In genomic region chr13:37462049-37462702, GRCm38 (mm10) we compare ENCODE assay signal across 9 mouse cellular contexts.
DNase-seq lines count a peak whose midpoint lies in the region; ATAC-seq and TF ChIP-seq lines count a peak whose summit lies in the region.
"Had no signal": no experiment of that assay in that cellular context is flagged by ENCODE, and none has a peak within 500 bp of the region (broad histone marks: within the 10 kb centered on the region; RNA-seq: fewer than 3 reads in every experiment).

No protein-coding gene starts in this region.

- no peak overlapping the region for H3K4me2 ChIP-seq in heart, embryonic 15.5 days
- H3K4me2 ChIP-seq in heart, postnatal 0 days (ENCODE audit: low read depth, low read length), result no peak overlapping the region
- H3K4me2 ChIP-seq: forebrain, embryonic 12.5 days had no signal

- no peak overlapping the region for H3K9ac ChIP-seq in heart, embryonic 15.5 days
- no peak overlapping the region for H3K9ac ChIP-seq in heart, postnatal 0 days (replicated peaks; ENCODE audit: low read depth, low read length)
- H3K9ac ChIP-seq: forebrain, embryonic 12.5 days had no signal

- no peak for ATAC-seq in heart, embryonic 15.5 days (replicated peaks; ENCODE audit: insufficient number of reproducible peaks, insufficient read depth, low FRiP score, low read depth)
- ATAC-seq in heart, postnatal 0 days (ENCODE audit: insufficient read depth, low read depth), result no peak
- no peak for ATAC-seq in cerebellum, adult (ENCODE audit: insufficient number of reproducible peaks, low FRiP score, low TSS enrichment)

- no peak for DNase-seq in heart, adult 8-10 months (ENCODE audit: low spot score)
- peak; percentile 82 for DNase-seq in adrenal gland, postnatal 10 days
- DNase-seq in heart, postnatal 0 days (ENCODE audit: low spot score), result no peak
- peak; percentile 73 to 86 for DNase-seq in lung, postnatal 4 days
- no peak for DNase-seq in right cerebral cortex, postnatal 4 days
- DNase-seq in layer of hippocampus, adult 18-20 months (ENCODE audit: low spot score in 2 of 2), result no peak

- TF ChIP-seq CTCF in heart, postnatal 0 days (IDR thresholded peaks at IDR 0.05; ENCODE audit: low read depth), result no peak

- TF ChIP-seq EP300 in heart, postnatal 0 days (IDR thresholded peaks at IDR 0.05; ENCODE audit: low read depth), result no peak

- no peaks in the 10 kb centered on the region for H3K36me3 ChIP-seq in heart, embryonic 15.5 days
- H3K36me3 ChIP-seq in heart, postnatal 0 days (replicated peaks; ENCODE audit: control insufficient read depth, insufficient read depth, low read length), result no peaks in the 10 kb centered on the region
- H3K36me3 ChIP-seq: forebrain, embryonic 12.5 days had no signal

- H3K27ac ChIP-seq in heart, embryonic 15.5 days, result peak overlapping the region; percentile 86
- H3K27ac ChIP-seq in heart, postnatal 0 days (ENCODE audit: low read depth), result peak overlapping the region; percentile 91
- H3K27ac ChIP-seq: forebrain, embryonic 12.5 days had no signal

- 84% methylated on average over 12 of the region's 12 CpGs for WGBS in heart, embryonic 15.5 days
- 78% methylated on average over 12 of the region's 12 CpGs for WGBS in heart, postnatal 0 days

- H3K27me3 ChIP-seq in heart, embryonic 15.5 days, result no peaks in the 10 kb centered on the region
- H3K27me3 ChIP-seq in heart, postnatal 0 days (ENCODE audit: control insufficient read depth, insufficient read depth, low read length), result no peaks in the 10 kb centered on the region

- H3K9me3 ChIP-seq in heart, embryonic 15.5 days (replicated peaks), result no peaks in the 10 kb centered on the region
- no peaks in the 10 kb centered on the region for H3K9me3 ChIP-seq in heart, postnatal 0 days (replicated peaks; ENCODE audit: control insufficient read depth, low read length)
- H3K9me3 ChIP-seq: forebrain, embryonic 12.5 days had no signal

- H3K4me3 ChIP-seq in heart, embryonic 15.5 days, result no peak overlapping the region
- no peak overlapping the region for H3K4me3 ChIP-seq in heart, postnatal 0 days (ENCODE audit: low read depth, low read length)
- H3K4me3 ChIP-seq: forebrain, embryonic 12.5 days had no signal

- H3K4me1 ChIP-seq in heart, embryonic 15.5 days (replicated peaks), result peaks cover 43% of the 10 kb centered on the region
- H3K4me1 ChIP-seq in heart, postnatal 0 days (ENCODE audit: control insufficient read depth, insufficient read depth), result peaks cover 45% of the 10 kb centered on the region

Comparison
In these comparisons a context has a peak if more than half of its experiments do, and no peak if none do; other contexts are left out.
1. DNase-seq: peak in adrenal gland, postnatal 10 days (single experiment) and lung, postnatal 4 days (2 of 2); none in heart, adult 8-10 months (single experiment), heart, postnatal 0 days (single experiment), right cerebral cortex, postnatal 4 days (single experiment) and layer of hippocampus, adult 18-20 months (0 of 2).